Mouse (Mus musculus): ENCODE measurements around the gene Zmiz1. TPM values are rescaled to one million over a fixed set of nuclear protein-coding genes. Genes with fewer than 3 reads are reported as not detected.

Zmiz1 gene
- polyA plus RNA-seq, 1 experiment from 2014 or later = 42.5 TPM

Small RNAs within 50 kb of the gene (microRNA-seq; reads per million reads assigned to microRNA genes)
- gene Mir3075 = 16.5 reads per million, percentile 27 among the genes with 10 or more reads in this experiment

Other genes starting within 250 kb of the Zmiz1 start
- gene Ppif, start 235.0 kb downstream of the Zmiz1 start, polyA plus RNA-seq (2016; fragmentation: Nextera tagmentation; extraction: Ambion mirVana) = 65.8 and 71.0 TPM in 2 replicates

Measured in forebrain, embryonic 10.5 days (tissue).